ENCODE assay signal across 18 mouse cellular contexts in the genomic region with DNA sequence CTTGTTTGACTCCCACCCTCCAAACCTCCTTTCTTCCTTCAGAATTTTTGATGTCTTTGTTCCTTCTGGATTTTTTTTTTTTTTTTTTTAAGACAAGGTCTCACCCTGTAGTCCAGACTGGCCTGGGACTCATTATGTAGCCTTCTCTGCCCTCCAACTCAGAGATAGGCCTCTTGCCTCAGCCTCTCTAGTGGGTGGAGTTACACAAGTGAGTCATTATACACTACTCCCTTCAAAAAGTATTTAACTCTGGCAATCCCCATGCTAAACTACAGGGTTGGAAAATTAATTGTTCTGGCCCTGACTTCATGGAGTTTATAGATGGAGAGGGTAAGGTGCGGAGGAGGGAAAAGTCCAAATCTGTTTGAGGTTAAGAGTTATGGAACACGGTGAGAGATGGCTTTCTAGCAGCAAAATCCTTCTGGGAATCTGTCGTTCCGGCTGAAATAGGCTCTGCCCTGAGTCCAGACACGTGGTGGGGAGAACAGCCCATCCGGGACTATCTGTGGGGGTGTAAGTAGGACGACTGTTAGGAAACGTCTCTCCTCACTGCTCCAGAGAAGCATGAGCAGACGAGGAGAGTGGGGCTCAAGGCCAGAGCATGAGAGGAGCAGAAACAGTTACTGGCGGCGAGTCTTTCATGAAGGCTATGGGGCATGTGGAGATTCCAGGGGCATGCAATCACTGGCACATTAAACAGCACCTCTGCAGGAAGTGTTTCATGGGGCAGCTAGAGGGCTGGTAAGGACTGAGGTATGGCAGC. TPM values are rescaled to one million over a fixed set of nuclear protein-coding genes. Genes with fewer than 3 reads are reported as not detected.
DNase-seq lines count a peak whose midpoint lies in the region; ATAC-seq and TF ChIP-seq lines count a peak whose summit lies in the region.
"Had no signal": no experiment of that assay in that cellular context is flagged by ENCODE, and none has a peak within 500 bp of the region (broad histone marks: within the 10 kb centered on the region; RNA-seq: fewer than 3 reads in every experiment).

No protein-coding gene starts in this region.

- no peak overlapping the region for H3K4me3 ChIP-seq in heart, adult 2 months
- H3K4me3 ChIP-seq in heart, embryonic 11.5 days (ENCODE audit: low read depth, low read length): no peak overlapping the region
- no peak overlapping the region for H3K4me3 ChIP-seq in hindbrain, embryonic 13.5 days
- H3K4me3 ChIP-seq: embryonic facial prominence, embryonic 12.5 days; forebrain, embryonic 13.5 days had no signal

- TF ChIP-seq CTCF in heart, adult 2 months (IDR thresholded peaks at IDR 0.05): no peak

- 56% methylated on average over 11 of the region's 11 CpGs for WGBS in heart, adult 2 months
- 58% methylated on average over 11 of the region's 11 CpGs for WGBS in heart, embryonic 11.5 days (ENCODE audit: insufficient replicate concordance)
- WGBS in hindbrain, embryonic 13.5 days: 78% methylated on average over 11 of the region's 11 CpGs

- H3K36me3 ChIP-seq in heart, adult 2 months (ENCODE audit: control insufficient read depth, insufficient read depth, low read length): no peaks in the 10 kb centered on the region
- no peaks in the 10 kb centered on the region for H3K36me3 ChIP-seq in heart, embryonic 11.5 days (ENCODE audit: control insufficient read depth, insufficient read depth, low read length)
- H3K36me3 ChIP-seq in hindbrain, embryonic 13.5 days: no peaks in the 10 kb centered on the region
- H3K36me3 ChIP-seq: embryonic facial prominence, embryonic 12.5 days had no signal

- no peak overlapping the region for H3K9ac ChIP-seq in heart, adult 2 months (ENCODE audit: low read depth, low read length)
- H3K9ac ChIP-seq in heart, embryonic 11.5 days (ENCODE audit: low read depth, low read length): no peak overlapping the region
- no peak overlapping the region for H3K9ac ChIP-seq in hindbrain, embryonic 13.5 days
- H3K9ac ChIP-seq: embryonic facial prominence, embryonic 12.5 days; forebrain, embryonic 13.5 days; hindbrain, embryonic 14.5 days; lung, embryonic 14.5 days had no signal

- no peaks in the 10 kb centered on the region; the same call in 1 of the 2 replicates for H3K27me3 ChIP-seq in heart, adult 2 months (ENCODE audit: control insufficient read depth, insufficient read depth, low read length)
- H3K27me3 ChIP-seq in heart, embryonic 11.5 days (ENCODE audit: control insufficient read depth, insufficient read depth, low read length): no peaks in the 10 kb centered on the region
- no peaks in the 10 kb centered on the region for H3K27me3 ChIP-seq in hindbrain, embryonic 13.5 days
- H3K27me3 ChIP-seq: embryonic facial prominence, embryonic 12.5 days; forebrain, embryonic 13.5 days had no signal

- no peaks in the 10 kb centered on the region; the same call in 1 of the 2 replicates for H3K4me1 ChIP-seq in heart, adult 2 months (ENCODE audit: control insufficient read depth, insufficient read depth, low read length)
- no peaks in the 10 kb centered on the region for H3K4me1 ChIP-seq in heart, embryonic 11.5 days (ENCODE audit: control insufficient read depth, insufficient read depth, low read length)
- H3K4me1 ChIP-seq in hindbrain, embryonic 13.5 days (replicated peaks): no peaks in the 10 kb centered on the region
- H3K4me1 ChIP-seq: forebrain, embryonic 13.5 days had no signal

- no peaks in the 10 kb centered on the region for H3K79me2 ChIP-seq in heart, adult 2 months (replicated peaks; ENCODE audit: control insufficient read depth, insufficient read depth, low read length)

- H3K27ac ChIP-seq in heart, adult 2 months: no peak overlapping the region
- no peak overlapping the region for H3K27ac ChIP-seq in heart, embryonic 11.5 days (ENCODE audit: low read depth, low read length)
- no peak overlapping the region for H3K27ac ChIP-seq in hindbrain, embryonic 13.5 days
- H3K27ac ChIP-seq: embryonic facial prominence, embryonic 12.5 days; forebrain, embryonic 13.5 days; hindbrain, embryonic 14.5 days had no signal

- no peak for TF ChIP-seq POLR2A in heart, adult 2 months (IDR thresholded peaks at IDR 0.05; ENCODE audit: insufficient read depth, low read depth, low read length)

- H3K9me3 ChIP-seq in heart, embryonic 11.5 days (replicated peaks; ENCODE audit: control insufficient read depth, low read length): no peaks in the 10 kb centered on the region
- no peaks in the 10 kb centered on the region for H3K9me3 ChIP-seq in hindbrain, embryonic 13.5 days
- H3K9me3 ChIP-seq: embryonic facial prominence, embryonic 12.5 days; forebrain, embryonic 13.5 days had no signal

- H3K4me2 ChIP-seq in heart, embryonic 11.5 days: no peak overlapping the region
- no peak overlapping the region for H3K4me2 ChIP-seq in hindbrain, embryonic 13.5 days
- H3K4me2 ChIP-seq: embryonic facial prominence, embryonic 12.5 days; forebrain, embryonic 13.5 days; hindbrain, embryonic 14.5 days; lung, embryonic 14.5 days had no signal

- peak; percentile 12 to 22 for DNase-seq in heart, adult 2 months
- peak; percentile 48 for DNase-seq in adrenal gland, postnatal 10 days
- DNase-seq in gastrocnemius, postnatal 25 days: peak; percentile 9
- peak; percentile 2 for DNase-seq in ovary, postnatal 14 days (ENCODE audit: low spot score)
- no peak for DNase-seq in cerebellum, adult 11 months
- no peak for DNase-seq in thymus, postnatal 14 days
- DNase-seq: cerebellum, postnatal 14 days; kidney, adult 18-20 months; kidney, postnatal 25 days; liver; lung, embryonic 14.5 days; midbrain, embryonic 14.5 days; retina, postnatal 1 day had no signal

- ATAC-seq in heart, embryonic 11.5 days (replicated peaks; ENCODE audit: insufficient number of reproducible peaks, low FRiP score, low TSS enrichment): no peak
- no peak for ATAC-seq in hindbrain, embryonic 13.5 days (ENCODE audit: low FRiP score)
- ATAC-seq: forebrain, embryonic 13.5 days had no signal

- intact Hi-C loops in heart, adult 2 months (cut with DNase I): no loop called here

- no peak for TF ChIP-seq EP300 in heart, adult 2 months (IDR thresholded peaks at IDR 0.05; ENCODE audit: insufficient read depth, low read depth, low read length)

RNA-seq across cellular contexts. Expression of a gene that starts 32.5 kb away (rescaled TPM):
- total RNA-seq in heart, adult 2 months (2021): 1 to 10 TPM; 7.0 to 8.2 TPM
- polyA plus RNA-seq in heart, adult 2 months (2012; rRNA removed): 5.0 and 8.0 TPM in 2 replicates
- polyA plus RNA-seq in heart, embryonic 11.5 days (2014; fragmentation: Nextera tagmentation; extraction: Ambion mirVana): 12.5 and 14.3 TPM in 2 replicates
- 10 to 100 TPM; 14.2 to 15.3 TPM for total RNA-seq in adrenal gland, postnatal 10 days (2021)
- total RNA-seq in gastrocnemius, postnatal 25 days (2021): 1 to 10 TPM; 7.8 to 9.3 TPM
- 19.5 and 21.0 TPM in 2 replicates for polyA plus RNA-seq in hindbrain, embryonic 13.5 days (2015; fragmentation: Nextera tagmentation; extraction: Ambion mirVana)

RNA-seq across cellular contexts. Expression of a gene that starts 40.7 kb away (rescaled TPM):
- total RNA-seq in heart, adult 2 months (2021): 10 to 100 TPM; 12.5 to 18.6 TPM
- 16.0 and 20.6 TPM in 2 replicates for polyA plus RNA-seq in heart, adult 2 months (2012; rRNA removed)
- polyA plus RNA-seq in heart, embryonic 11.5 days (2014; fragmentation: Nextera tagmentation; extraction: Ambion mirVana): 6.1 and 6.8 TPM in 2 replicates
- total RNA-seq in adrenal gland, postnatal 10 days (2021): 10 to 100 TPM; 18.1 to 22.4 TPM
- total RNA-seq in gastrocnemius, postnatal 25 days (2021): 10 to 100 TPM; 19.7 to 20.5 TPM
- 5.0 and 5.3 TPM in 2 replicates for polyA plus RNA-seq in hindbrain, embryonic 13.5 days (2015; fragmentation: Nextera tagmentation; extraction: Ambion mirVana)

Comparison
In these comparisons a context has a peak if more than half of its experiments do, and no peak if none do; other contexts are left out.
1. DNase-seq: peak in heart, adult 2 months (2 of 2), adrenal gland, postnatal 10 days (single experiment), gastrocnemius, postnatal 25 days (single experiment) and ovary, postnatal 14 days (single experiment); none in cerebellum, adult 11 months (single experiment) and thymus, postnatal 14 days (single experiment).